Comparison of ENCODE assay signal across 8 mouse cellular contexts in genomic region chr13:47106580-47106888, GRCm38 (mm10). TPM values are rescaled to one million over a fixed set of nuclear protein-coding genes. Genes with fewer than 3 reads are reported as not detected.
DNase-seq lines count a peak whose midpoint lies in the region; ATAC-seq and TF ChIP-seq lines count a peak whose summit lies in the region.

No protein-coding gene starts in this region.

- DNase-seq in kidney, postnatal 14 days: no peak
- no peak for DNase-seq in gastrocnemius, adult 8-10 months (ENCODE audit: low spot score in 2 of 2)
- DNase-seq in gastrocnemius, postnatal 4 days (ENCODE audit: low spot score in 2 of 2): no peak
- DNase-seq in left cerebral cortex, adult 18-20 months (ENCODE audit: low spot score in 2 of 2): no peak

- H3K27ac ChIP-seq in kidney, embryonic 15.5 days: peak overlapping the region; percentile 100
- peak overlapping the region; percentile 46 for H3K27ac ChIP-seq in bone marrow macrophage, adult 2 months (ENCODE audit: insufficient read depth, low read depth, low read length)
- H3K27ac ChIP-seq in hindbrain, embryonic 15.5 days (replicated peaks): peak overlapping the region; percentile 98
- H3K27ac ChIP-seq in midbrain, embryonic 15.5 days: peak overlapping the region; percentile 99

- H3K4me3 ChIP-seq in kidney, embryonic 15.5 days (replicated peaks): peak overlapping the region; percentile 97
- H3K4me3 ChIP-seq in bone marrow macrophage, adult 2 months (ENCODE audit: insufficient read depth, low read length): peak overlapping the region; percentile 84
- peak overlapping the region; percentile 90 for H3K4me3 ChIP-seq in hindbrain, embryonic 15.5 days
- peak overlapping the region; percentile 95 for H3K4me3 ChIP-seq in midbrain, embryonic 15.5 days

- H3K4me1 ChIP-seq in kidney, embryonic 15.5 days: peaks cover 25% of the 10 kb centered on the region
- peaks cover 11% of the 10 kb centered on the region for H3K4me1 ChIP-seq in bone marrow macrophage, adult 2 months (ENCODE audit: control insufficient read depth, insufficient read depth, low read length)
- peaks cover 21% of the 10 kb centered on the region for H3K4me1 ChIP-seq in hindbrain, embryonic 15.5 days (replicated peaks)
- peaks cover 27% of the 10 kb centered on the region for H3K4me1 ChIP-seq in midbrain, embryonic 15.5 days

- H3K9me3 ChIP-seq in kidney, embryonic 15.5 days (replicated peaks): no peaks in the 10 kb centered on the region
- no peaks in the 10 kb centered on the region for H3K9me3 ChIP-seq in hindbrain, embryonic 15.5 days
- no peaks in the 10 kb centered on the region for H3K9me3 ChIP-seq in midbrain, embryonic 15.5 days

- 1% methylated on average over 20 of the region's 20 CpGs for WGBS in kidney, embryonic 15.5 days
- 0% methylated on average over 20 of the region's 20 CpGs for WGBS in hindbrain, embryonic 15.5 days
- under 1% methylated on average over 20 of the region's 20 CpGs for WGBS in midbrain, embryonic 15.5 days

- H3K27me3 ChIP-seq in kidney, embryonic 15.5 days: no peaks in the 10 kb centered on the region
- H3K27me3 ChIP-seq in hindbrain, embryonic 15.5 days: no peaks in the 10 kb centered on the region
- H3K27me3 ChIP-seq in midbrain, embryonic 15.5 days (replicated peaks): no peaks in the 10 kb centered on the region

- no peak for TF ChIP-seq POLR2A in bone marrow macrophage, adult 2 months (IDR thresholded peaks at IDR 0.05; ENCODE audit: borderline replicate concordance, low read depth, low read length)

- peak; percentile 10 for ATAC-seq in kidney, embryonic 15.5 days (replicated peaks; ENCODE audit: low FRiP score)
- peak; percentile 48 for ATAC-seq in hindbrain, embryonic 15.5 days (ENCODE audit: low FRiP score, low read depth)
- peak; percentile 37 for ATAC-seq in midbrain, embryonic 15.5 days (replicated peaks)

- peak overlapping the region; percentile 71 for H3K4me2 ChIP-seq in kidney, embryonic 15.5 days
- H3K4me2 ChIP-seq in hindbrain, embryonic 15.5 days: peak overlapping the region; percentile 59
- peak overlapping the region; percentile 79 for H3K4me2 ChIP-seq in midbrain, embryonic 15.5 days

- H3K36me3 ChIP-seq in kidney, embryonic 15.5 days: peaks cover 7% of the 10 kb centered on the region; the same call in 1 of the 2 replicates
- no peaks in the 10 kb centered on the region for H3K36me3 ChIP-seq in hindbrain, embryonic 15.5 days
- no peaks in the 10 kb centered on the region for H3K36me3 ChIP-seq in midbrain, embryonic 15.5 days (replicated peaks)

- TF ChIP-seq CTCF in bone marrow macrophage, adult 2 months (IDR thresholded peaks at IDR 0.05; ENCODE audit: low read depth, low read length): no peak

- peak overlapping the region; percentile 96 for H3K9ac ChIP-seq in kidney, embryonic 15.5 days
- H3K9ac ChIP-seq in hindbrain, embryonic 15.5 days: peak overlapping the region; percentile 79
- peak overlapping the region; percentile 86 for H3K9ac ChIP-seq in midbrain, embryonic 15.5 days

RNA-seq across cellular contexts. Expression of gene Dek, which starts 0.5 kb away (rescaled TPM):
- 286 and 301 TPM in 2 replicates for polyA plus RNA-seq in kidney, embryonic 15.5 days (2015; fragmentation: Nextera tagmentation; extraction: Ambion mirVana)
- polyA plus RNA-seq in bone marrow macrophage, adult 2 months (2012; ENCODE audit: insufficient read depth, insufficient read length, missing spikeins): 219 and 266 TPM in 2 replicates
- 116 and 138 TPM in 2 replicates for polyA plus RNA-seq in hindbrain, embryonic 15.5 days (2015; fragmentation: Nextera tagmentation; extraction: Ambion mirVana)
- polyA plus RNA-seq in midbrain, embryonic 15.5 days (2015; fragmentation: Nextera tagmentation; extraction: Ambion mirVana): 112 and 122 TPM in 2 replicates
- total RNA-seq in gastrocnemius, adult 8-10 months (2022): 10 to 100 TPM; 30.6 to 39.9 (median 36.6) TPM
- 10 to 100 TPM; 82.7 to 90.6 TPM for total RNA-seq in gastrocnemius, postnatal 4 days (2021)
- total RNA-seq in left cerebral cortex, adult 18-20 months (2021): 10 to 100 TPM; 55.3 to 58.2 TPM

RNA-seq across cellular contexts. Expression of gene Rnf144b, which starts 15.9 kb away (rescaled TPM):
- 0.69 and 0.71 TPM in 2 replicates for polyA plus RNA-seq in kidney, embryonic 15.5 days (2015; fragmentation: Nextera tagmentation; extraction: Ambion mirVana)
- polyA plus RNA-seq in bone marrow macrophage, adult 2 months (2012; ENCODE audit: insufficient read depth, insufficient read length, missing spikeins): 40.2 and 44.3 TPM in 2 replicates
- 0.96 and 1.0 TPM in 2 replicates for polyA plus RNA-seq in hindbrain, embryonic 15.5 days (2015; fragmentation: Nextera tagmentation; extraction: Ambion mirVana)
- 0.74 and 0.91 TPM in 2 replicates for polyA plus RNA-seq in midbrain, embryonic 15.5 days (2015; fragmentation: Nextera tagmentation; extraction: Ambion mirVana)
- 10 to 100 TPM; 21.9 to 28.1 (median 22.9) TPM for total RNA-seq in gastrocnemius, adult 8-10 months (2022)
- 10 to 100 TPM; 10.7 to 12.5 TPM for total RNA-seq in gastrocnemius, postnatal 4 days (2021)
- total RNA-seq in left cerebral cortex, adult 18-20 months (2021): 10 to 100 TPM; 22.5 to 26.3 TPM

Comparison
In these comparisons a context has a peak if more than half of its experiments do, and no peak if none do; other contexts are left out.
1. H3K27ac ChIP-seq: peak in every context shown above with its lines; median percentile 100 in kidney, embryonic 15.5 days; 99 in midbrain, embryonic 15.5 days; 98 in hindbrain, embryonic 15.5 days; 46 in bone marrow macrophage, adult 2 months.
2. RNA of gene Rnf144b, which starts 15.9 kb away (polyA plus RNA-seq): 40.2 to 44.3 TPM in bone marrow macrophage, adult 2 months; 0.96 to 1.0 TPM in hindbrain, embryonic 15.5 days, 0.74 to 0.91 TPM in midbrain, embryonic 15.5 days and 0.69 to 0.71 TPM in kidney, embryonic 15.5 days; every median in the first group is over 10 times any median in the second.
3. Peak in every context shown above with its lines, with median percentiles within 50 percentile points of each other: ATAC-seq, H3K4me2 ChIP-seq, H3K4me3 ChIP-seq and H3K9ac ChIP-seq.